Mouse (Mus musculus) MEL (cell line): Measurements from ENCODE around the gene Pgpep1. TPM values are rescaled to one million over a fixed set of nuclear protein-coding genes. Genes with fewer than 3 reads are reported as not detected.

Experiments
- DNase-seq: peaks from one replicate; pipeline ENCODE4 v3.0.0; 2011; ENCODE audit warnings: low read depth, low spot score
- H3K27ac ChIP-seq: 2 replicates; pipeline ENCODE4 v1.5.1; 2012; ENCODE audit warnings: low read depth, mild to moderate bottlenecking, control low read depth, low read length, moderate library complexity; ENCODE audit not compliant: control insufficient read depth
- H3K27me3 ChIP-seq, 2 experiments: fragments of 150-350 bp in 1 of 2; sonication (generic) in 1 of 2; 2 replicates each; pipeline ENCODE4 v1.6.1; 2012; ENCODE audit warnings: low read length in 2 of 2, mild to moderate bottlenecking in 2 of 2, improper control_type of control experiment in 1 of 2, moderate library complexity in 1 of 2; ENCODE audit not compliant: insufficient read depth in 2 of 2, control insufficient read depth in 1 of 2
- H3K36me3 ChIP-seq, 2 experiments: 2 replicates each; pipeline ENCODE4 v1.6.1; 2012 to 2014; ENCODE audit warnings: low read length in 2 of 2, improper control_type of control experiment in 1 of 2, inconsistent platforms in 1 of 2, mild to moderate bottlenecking in 1 of 2; ENCODE audit not compliant: insufficient read depth in 2 of 2, control insufficient read depth in 1 of 2
- H3K4me1 ChIP-seq, 2 experiments: fragments of 150-350 bp in 1 of 2; sonication (generic) in 1 of 2; 2 replicates each; pipeline ENCODE4 v1.6.1; 2012; ENCODE audit warnings: low read length in 2 of 2, improper control_type of control experiment in 1 of 2, mild to moderate bottlenecking in 1 of 2; ENCODE audit not compliant: insufficient read depth in 2 of 2, control insufficient read depth in 1 of 2
- H3K4me3 ChIP-seq, 2 experiments: fragments of 150-350 bp in 1 of 2; sonication (generic) in 1 of 2; 2 replicates each; pipeline ENCODE4 v1.5.1; 2012; ENCODE audit warnings: low read depth in 2 of 2, low read length in 2 of 2, mild to moderate bottlenecking in 2 of 2, moderate library complexity in 2 of 2, control low read depth in 1 of 2, improper control_type of control experiment in 1 of 2; ENCODE audit not compliant: control insufficient read depth in 1 of 2, insufficient read depth in 1 of 2
- H3K79me2 ChIP-seq: 2 replicates; pipeline ENCODE4 v1.6.1; 2012; ENCODE audit warnings: mild to moderate bottlenecking, low read length, moderate library complexity; ENCODE audit not compliant: control insufficient read depth, poor library complexity, insufficient read depth
- H3K9ac ChIP-seq: 2 replicates; pipeline ENCODE4 v1.6.1; 2012; ENCODE audit warnings: low read depth, mild to moderate bottlenecking, control low read depth, low read length, moderate library complexity; ENCODE audit not compliant: control insufficient read depth, poor library complexity, severe bottlenecking
- H3K9me3 ChIP-seq: fragments of 150-350 bp; sonication (generic); replicated peaks from 2 replicates; pipeline ENCODE4 v1.6.1; 2012; ENCODE audit warnings: mild to moderate bottlenecking, low read length, improper control_type of control experiment, moderate library complexity; ENCODE audit not compliant: insufficient read depth
- CHD1 ChIP-seq: IDR thresholded peaks from 2 replicates; pipeline ENCODE4 v1.6.1; 2012; ENCODE audit warnings: low read depth, mild to moderate bottlenecking, inconsistent platforms, low read length, improper control_type of control experiment
- CTCF ChIP-seq, 3 experiments: IDR thresholded peaks in 2 of 3; conservative IDR thresholded peaks in 1 of 3; 2 replicates each; pipeline ENCODE4 v1.5.1; 2011 to 2012; ENCODE audit warnings: low read length in 3 of 3, low read depth in 2 of 3, mild to moderate bottlenecking in 2 of 3, improper control_type of control experiment in 1 of 3, inconsistent platforms in 1 of 3, mixed read lengths in 1 of 3, moderate library complexity in 1 of 3; ENCODE audit not compliant: control insufficient read depth in 1 of 3, insufficient read depth in 1 of 3, poor library complexity in 1 of 3, severe bottlenecking in 1 of 3
- ELF1 ChIP-seq: IDR thresholded peaks from 2 replicates; pipeline ENCODE4 v1.6.1; 2014; ENCODE audit warnings: low read depth, mild to moderate bottlenecking, inconsistent platforms, low read length, improper control_type of control experiment, moderate library complexity
- EP300 ChIP-seq, 2 experiments: IDR thresholded peaks; 2 replicates each; pipeline ENCODE4 v1.6.1; 2011; ENCODE audit warnings: improper control_type of control experiment in 2 of 2, low read length in 2 of 2, low read depth in 1 of 2, mild to moderate bottlenecking in 1 of 2
- ETS1 ChIP-seq: IDR thresholded peaks from 2 replicates; pipeline ENCODE4 v1.6.1; 2012; ENCODE audit warnings: low read depth, mild to moderate bottlenecking, inconsistent platforms, low read length, improper control_type of control experiment, moderate library complexity
- GATA1 ChIP-seq: IDR thresholded peaks from 2 replicates; pipeline ENCODE4 v1.6.1; 2011; ENCODE audit warnings: low read depth, low read length, improper control_type of control experiment
- HCFC1 ChIP-seq: IDR thresholded peaks from 2 replicates; pipeline ENCODE4 v1.6.1; 2012; ENCODE audit warnings: low read depth, mild to moderate bottlenecking, inconsistent platforms, low read length, improper control_type of control experiment, moderate library complexity
- KAT2A ChIP-seq: conservative IDR thresholded peaks from 2 replicates; pipeline ENCODE4 v1.6.1; 2012; ENCODE audit warnings: low read depth, low read length, improper control_type of control experiment, inconsistent platforms
- MAFK ChIP-seq: IDR thresholded peaks from 2 replicates; pipeline ENCODE4 v1.6.1; 2011; ENCODE audit warnings: low read depth, mild to moderate bottlenecking, low read length, improper control_type of control experiment, borderline replicate concordance
- MAZ ChIP-seq: IDR thresholded peaks from 2 replicates; pipeline ENCODE4 v1.6.1; 2012; ENCODE audit warnings: low read depth, mild to moderate bottlenecking, inconsistent platforms, low read length, improper control_type of control experiment
- MEF2A ChIP-seq: IDR thresholded peaks from 2 replicates; pipeline ENCODE4 v1.6.1; 2014; ENCODE audit warnings: low read depth, mild to moderate bottlenecking, inconsistent platforms, low read length, improper control_type of control experiment; ENCODE audit not compliant: poor library complexity, insufficient replicate concordance, severe bottlenecking; ENCODE audit errors: extremely low read depth
- MXI1 ChIP-seq: IDR thresholded peaks from 2 replicates; pipeline ENCODE4 v1.6.1; 2011; ENCODE audit warnings: mild to moderate bottlenecking, low read depth, low read length, improper control_type of control experiment
- MYB ChIP-seq: IDR thresholded peaks from 2 replicates; pipeline ENCODE4 v1.6.1; 2011; ENCODE audit warnings: mild to moderate bottlenecking, low read depth, low read length, improper control_type of control experiment
- MYC ChIP-seq: IDR thresholded peaks from 2 replicates; pipeline ENCODE4 v1.6.1; 2011; ENCODE audit warnings: low read depth, mild to moderate bottlenecking, low read length, improper control_type of control experiment, moderate library complexity
- NELFE ChIP-seq: IDR thresholded peaks from 2 replicates; pipeline ENCODE4 v1.6.1; 2011; ENCODE audit warnings: low read depth, low read length, improper control_type of control experiment
- NRF1 ChIP-seq: IDR thresholded peaks from 2 replicates; pipeline ENCODE4 v1.6.1; 2014; ENCODE audit warnings: low read depth, mild to moderate bottlenecking, inconsistent platforms, low read length, improper control_type of control experiment, moderate library complexity; ENCODE audit not compliant: poor library complexity, insufficient read depth, severe bottlenecking
- POLR2A ChIP-seq, 2 experiments: IDR thresholded peaks; 2 replicates each; pipeline ENCODE4 v1.6.1; 2011 to 2012; ENCODE audit warnings: low read length in 2 of 2, mild to moderate bottlenecking in 2 of 2, control low read depth in 1 of 2, improper control_type of control experiment in 1 of 2, low read depth in 1 of 2, moderate library complexity in 1 of 2; ENCODE audit not compliant: control insufficient read depth in 1 of 2, insufficient read depth in 1 of 2, poor library complexity in 1 of 2
- RAD21 ChIP-seq: IDR thresholded peaks from 2 replicates; pipeline ENCODE4 v1.6.1; 2011; ENCODE audit warnings: mild to moderate bottlenecking, low read depth, low read length, improper control_type of control experiment
- RCOR1 ChIP-seq: IDR thresholded peaks from 2 replicates; pipeline ENCODE4 v1.6.1; 2012; ENCODE audit warnings: low read depth, mild to moderate bottlenecking, inconsistent platforms, low read length, improper control_type of control experiment
- SIN3A ChIP-seq: IDR thresholded peaks from 2 replicates; pipeline ENCODE4 v1.6.1; 2012; ENCODE audit warnings: low read length, improper control_type of control experiment, inconsistent platforms
- SMC3 ChIP-seq: IDR thresholded peaks from 2 replicates; pipeline ENCODE4 v1.6.1; 2011; ENCODE audit warnings: low read depth, low read length, improper control_type of control experiment
- TAL1 ChIP-seq: IDR thresholded peaks from 2 replicates; pipeline ENCODE4 v1.6.1; 2012; ENCODE audit warnings: mild to moderate bottlenecking, inconsistent platforms, low read length, moderate library complexity, mixed read lengths
- TCF12 ChIP-seq: IDR thresholded peaks from 2 replicates; pipeline ENCODE4 v1.6.1; 2014; ENCODE audit warnings: low read depth, mild to moderate bottlenecking, inconsistent platforms, low read length, improper control_type of control experiment, moderate library complexity
- USF1 ChIP-seq: IDR thresholded peaks from 2 replicates; pipeline ENCODE4 v1.6.1; 2014; ENCODE audit warnings: low read depth, mild to moderate bottlenecking, inconsistent platforms, low read length, improper control_type of control experiment, moderate library complexity
- ZKSCAN1 ChIP-seq: IDR thresholded peaks from 2 replicates; pipeline ENCODE4 v1.6.1; 2012; ENCODE audit warnings: low read depth, mild to moderate bottlenecking, inconsistent platforms, low read length, improper control_type of control experiment, moderate library complexity
- ZMIZ1 ChIP-seq: IDR thresholded peaks from 2 replicates; pipeline ENCODE4 v1.6.1; 2012; ENCODE audit warnings: low read depth, mild to moderate bottlenecking, inconsistent platforms, low read length, improper control_type of control experiment, moderate library complexity
- ZNF384 ChIP-seq: IDR thresholded peaks from 2 replicates; pipeline ENCODE4 v1.6.1; 2012; ENCODE audit warnings: low read depth, mild to moderate bottlenecking, inconsistent platforms, low read length, improper control_type of control experiment
- polyA plus RNA-seq, 2 experiments: library from polyadenylated mRNA; stranded (reverse) in 1 of 2; unstranded in 1 of 2; fragments of >175 nt in 1 of 2; fragments of >200 nt in 1 of 2; gene quantifications; 2 replicates each; pipeline versions ENCODE4 v1.2.1 to v1.2.4; 2012; ENCODE audit warnings: low replicate concordance in 2 of 2, low read depth in 1 of 2; ENCODE audit not compliant: insufficient read length in 2 of 2, insufficient read depth in 1 of 2, missing spikeins in 1 of 2
- total RNA-seq: library from RNA; depleted of rRNA; stranded (reverse); fragments of 300-350 nt; gene quantifications from 2 replicates; pipeline ENCODE4 v1.2.3, GENCODE M21; 2012

Gene Pgpep1
- total and polyA plus RNA-seq, 3 experiments = 12.6 to 19.5 TPM; not detected in 1

DNA sequence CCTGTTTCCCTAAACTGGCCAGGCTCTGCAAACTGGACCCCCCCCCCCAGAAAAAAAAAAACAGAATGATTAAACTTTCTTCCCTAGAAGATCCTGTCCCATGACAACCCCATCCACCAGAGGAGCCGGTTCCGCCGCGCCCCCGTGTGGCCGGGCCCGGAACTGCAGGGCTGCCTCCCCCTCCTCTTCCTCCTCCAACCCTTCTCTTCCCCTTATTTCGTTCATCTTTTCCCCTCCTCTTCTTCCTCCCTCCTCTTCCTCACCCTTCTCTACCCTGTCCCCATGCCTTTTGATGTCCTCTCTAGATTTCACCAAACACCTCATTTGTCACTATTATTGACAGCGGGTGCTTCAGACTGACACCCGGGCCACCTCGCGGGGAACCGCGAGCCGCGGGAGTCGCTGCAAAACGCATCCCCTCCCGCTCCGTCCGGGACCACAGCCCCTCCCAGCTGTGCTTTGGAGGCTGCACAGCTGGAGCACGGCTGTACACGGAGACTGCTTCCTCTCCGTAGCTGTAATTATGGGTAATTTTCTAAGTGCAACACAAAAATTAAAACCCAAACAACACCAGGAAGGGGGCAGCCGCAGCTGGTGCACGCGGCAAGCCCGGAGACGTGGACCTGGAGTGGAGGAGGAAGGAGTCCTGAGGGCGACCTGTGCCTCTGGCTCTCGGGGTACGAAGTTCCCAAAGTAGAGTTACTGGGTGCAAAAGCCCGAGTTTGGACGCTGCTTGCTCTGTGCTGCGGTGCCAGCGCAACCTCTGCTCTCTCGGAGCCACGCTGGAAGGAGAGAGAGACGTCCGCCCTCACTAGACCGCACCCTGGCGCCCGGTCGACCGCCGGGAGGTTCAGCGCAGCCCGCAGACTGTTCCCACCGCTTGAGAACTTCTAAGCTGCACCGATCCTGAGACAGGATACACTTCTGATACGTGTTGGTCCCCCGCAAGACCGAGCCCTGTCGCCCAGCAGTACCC is 49.1 kb downstream of the Pgpep1 start (continued):
- peak; percentile 74 to 92 (median 90) for TF ChIP-seq CTCF (IDR thresholded peaks at IDR 0.05 in 2 of 3, conservative IDR thresholded peaks at IDR 0.05 in 1 of 3; ENCODE audit: control insufficient read depth in 1 of 3, insufficient read depth in 1 of 3, low read depth in 2 of 3, low read length in 3 of 3, poor library complexity in 1 of 3, severe bottlenecking in 1 of 3)
- no peak for TF ChIP-seq EP300 (IDR thresholded peaks at IDR 0.05; ENCODE audit: low read depth in 1 of 2, low read length in 2 of 2)
- TF ChIP-seq MYC = 0 out of 2 replicates have a peak, but pooled peaks have one; percentile 43
- peak; percentile 44 for TF ChIP-seq RAD21
- peak; percentile 74 for TF ChIP-seq SIN3A
- no peak for TF ChIP-seq TAL1
- peak; percentile 68; the same call in 1 of the 2 replicates for TF ChIP-seq CHD1
- peak in 1 of 2 experiments; percentile 45; a peak in 3 of 4 replicates for TF ChIP-seq POLR2A (IDR thresholded peaks at IDR 0.05; ENCODE audit: control insufficient read depth in 1 of 2, insufficient read depth in 1 of 2, low read depth in 1 of 2, low read length in 2 of 2, poor library complexity in 1 of 2)

DNA sequence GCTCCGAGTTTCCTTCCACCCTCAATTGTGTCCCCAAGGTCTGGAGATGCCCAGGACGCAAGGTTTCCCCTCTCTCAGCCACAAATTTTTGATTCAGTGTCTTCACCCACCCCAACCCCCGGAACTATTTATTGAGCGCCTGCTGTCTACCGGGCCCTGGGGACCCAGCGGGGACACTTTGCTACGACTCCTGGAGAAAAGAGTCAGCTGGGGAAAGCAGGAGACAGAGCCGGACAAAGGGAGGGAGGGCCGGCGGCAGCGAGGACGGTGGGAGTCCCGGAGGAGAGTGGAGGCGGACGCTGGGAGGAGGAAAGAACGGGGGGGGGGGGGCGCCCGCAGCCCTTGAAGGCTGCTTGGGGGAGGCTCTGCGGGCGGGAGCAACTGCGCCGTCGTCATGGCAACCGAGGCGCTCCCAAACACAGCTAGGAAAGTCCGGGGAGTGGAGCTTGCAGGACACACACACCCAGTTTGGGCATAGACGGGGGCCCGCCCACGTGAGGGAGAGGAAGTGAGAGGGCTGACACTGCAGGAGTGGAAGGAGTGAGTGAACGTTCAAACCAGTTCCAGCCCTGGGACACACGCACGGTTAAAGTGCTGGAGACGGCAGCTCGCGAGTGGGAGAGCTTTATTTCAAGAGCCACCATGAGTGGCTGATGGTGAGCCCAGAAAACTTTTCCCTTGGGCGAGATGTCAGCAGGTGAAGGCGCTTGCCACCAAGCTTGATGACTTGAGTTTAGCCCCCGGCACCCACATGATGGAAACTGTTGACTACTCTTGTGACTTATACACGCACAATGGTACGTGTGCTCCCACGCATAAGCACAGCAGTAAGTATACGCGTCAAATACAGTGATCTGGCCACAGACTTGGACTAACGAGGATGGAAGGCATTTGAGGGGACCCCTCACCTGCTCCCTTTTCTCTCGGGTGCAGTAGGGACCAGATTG is 50.1 kb downstream of the Pgpep1 start:
- peak; percentile 92 for TF ChIP-seq MXI1
- no peak for TF ChIP-seq NRF1
- TF ChIP-seq ZKSCAN1 = no peak
- no peak for TF ChIP-seq KAT2A
- no peak for TF ChIP-seq MYB
- no peak for TF ChIP-seq TAL1
- peak; percentile 69 for TF ChIP-seq USF1
- peak; percentile 72 for TF ChIP-seq SIN3A
- TF ChIP-seq POLR2A (IDR thresholded peaks at IDR 0.05; ENCODE audit: control insufficient read depth in 1 of 2, insufficient read depth in 1 of 2, low read depth in 1 of 2, low read length in 2 of 2, poor library complexity in 1 of 2) = peak in 1 of 2 experiments; percentile 50; a peak in 2 of 4 replicates
- TF ChIP-seq ELF1 = 0 out of 2 replicates have a peak, but pooled peaks have one; percentile 4
- no peak for TF ChIP-seq GATA1
- no peak for TF ChIP-seq MAFK
- peak; percentile 77; the same call in 1 of the 2 replicates for TF ChIP-seq MAZ
- no peak for TF ChIP-seq ZMIZ1
- TF ChIP-seq TCF12 = no peak
- TF ChIP-seq HCFC1 = no peak
- TF ChIP-seq CHD1 = peak; percentile 86; the same call in 1 of the 2 replicates
- TF ChIP-seq ZNF384 = no peak
- TF ChIP-seq NELFE = peak; percentile 43; the same call in 1 of the 2 replicates
- TF ChIP-seq CTCF (IDR thresholded peaks at IDR 0.05 in 2 of 3, conservative IDR thresholded peaks at IDR 0.05 in 1 of 3; ENCODE audit: control insufficient read depth in 1 of 3, insufficient read depth in 1 of 3, low read depth in 2 of 3, low read length in 3 of 3, poor library complexity in 1 of 3, severe bottlenecking in 1 of 3) = no peak
- TF ChIP-seq SMC3 = no peak
- TF ChIP-seq RCOR1 = no peak
- TF ChIP-seq ETS1 = peak; percentile 32; the same call in 1 of the 2 replicates
- TF ChIP-seq MEF2A = no peak
- DNase-seq = peak; percentile 97
- no peaks in the 10 kb centered on the region; a peak in 1 of 4 replicates for H3K36me3 ChIP-seq
- H3K79me2 ChIP-seq = peaks cover 27% of the 10 kb centered on the region
- peak overlapping the region; percentile 87 for H3K27ac ChIP-seq
- peaks cover 0 to 8% of the 10 kb centered on the region in 2 experiments; a peak in 3 of 4 replicates for H3K4me1 ChIP-seq
- H3K9ac ChIP-seq = peak overlapping the region; percentile 96
- no peaks in the 10 kb centered on the region for H3K27me3 ChIP-seq
- H3K9me3 ChIP-seq = no peaks in the 10 kb centered on the region
- H3K4me3 ChIP-seq = peak overlapping the region; percentile 55 to 92
